Mouse (Mus musculus): ENCODE measurements around the gene Vmn1r118.
"Not testable (repeated sequence)": the region's sequence is repeated elsewhere in the genome, so short reads cannot be mapped to it uniquely, and the experiment has no call there.

Gene Vmn1r118

GRCm38 (mm10) chr7:20912247-20912646 is at the start of gene Vmn1r118:
Gene Vmn1r118 (minus strand): TSS chr7:20912347.
- in situ Hi-C loops (cut with MboI), result not testable (repeated sequence)

- in situ Hi-C loops (cut with MboI), result not testable (repeated sequence)
These were observed 28.1 kb downstream of the Vmn1r118 start, which contains the start of gene Vmn1r117 for GRCm38 (mm10) chr7:20884021-20884420. Gene Vmn1r117 (minus strand): TSS chr7:20884121.

- in situ Hi-C loops (cut with MboI), result not testable (repeated sequence)
These were observed 40.2 kb downstream of the Vmn1r118 start, which contains the start of gene Vmn1r116 for GRCm38 (mm10) chr7:20871956-20872355. Gene Vmn1r116 (plus strand): TSS chr7:20872256.

Measured in mature B cell (primary cell).